Mouse (Mus musculus) embryonic facial prominence, embryonic 15.5 days (tissue): Measurements from ENCODE around the gene Mdm2. TPM values are rescaled to one million over a fixed set of nuclear protein-coding genes. Genes with fewer than 3 reads are reported as not detected.
A peak's percentile ranks its signal among the peaks of the same experiment; 100 is the strongest.
"Not testable (repeated sequence)": the region's sequence is repeated elsewhere in the genome, so short reads cannot be mapped to it uniquely, and the experiment has no call there.

ENCODE experiments used
- ATAC-seq: fragments of 200-750 bp; cut with Nextera tagmentation; 2 replicates; pipeline ENCODE4 v1.8.0; 2017; ENCODE audit warnings: low read depth, moderate TSS enrichment; ENCODE audit not compliant: insufficient number of reproducible peaks, low FRiP score, low TSS enrichment
- H3K27ac ChIP-seq: fragments of 300-500 bp; sonication (generic); replicated peaks from 2 replicates; pipeline ENCODE4 v1.5.1; 2015; ENCODE audit warnings: mild to moderate bottlenecking, inconsistent platforms
- H3K27me3 ChIP-seq: fragments of 300-500 bp; sonication (generic); 2 replicates; pipeline ENCODE4 v1.6.1; 2015; ENCODE audit warnings: inconsistent platforms
- H3K36me3 ChIP-seq: fragments of 300-500 bp; sonication (generic); 2 replicates; pipeline ENCODE4 v1.6.1; 2015; ENCODE audit warnings: mild to moderate bottlenecking, inconsistent platforms
- H3K4me1 ChIP-seq: fragments of 300-500 bp; sonication (generic); 2 replicates; pipeline ENCODE4 v1.6.1; 2015; ENCODE audit warnings: inconsistent platforms
- H3K4me2 ChIP-seq: fragments of 300-500 bp; sonication (generic); replicated peaks from 2 replicates; pipeline ENCODE4 v1.6.1; 2015; ENCODE audit warnings: mild to moderate bottlenecking, inconsistent platforms
- H3K4me3 ChIP-seq: fragments of 300-500 bp; sonication (generic); replicated peaks from 2 replicates; pipeline ENCODE4 v1.5.1; 2015; ENCODE audit warnings: mild to moderate bottlenecking, inconsistent platforms
- H3K9ac ChIP-seq: fragments of 300-500 bp; sonication (generic); 2 replicates; pipeline ENCODE4 v1.6.1; 2015; ENCODE audit warnings: inconsistent platforms
- H3K9me3 ChIP-seq: fragments of 300-500 bp; sonication (generic); replicated peaks from 2 replicates; pipeline ENCODE4 v1.6.1; 2016; ENCODE audit warnings: inconsistent platforms
- whole genome bisulfite sequencing: fragments of 180-500 bp; shearing (Covaris S2); methylation state at CpG from one replicate; pipeline ENCODE4 v1.1.7; 2015; 5-methylcytosine and 5-hydroxymethylcytosine counted together
- polyA plus RNA-seq: library from polyadenylated mRNA; unstranded; fragments of >200 nt; fragmentation: Nextera tagmentation; extraction: Ambion mirVana; gene quantifications from 2 replicates; pipeline ENCODE4 v1.2.1, GENCODE M21; 2015

Gene Mdm2
- polyA plus RNA-seq, 1 experiment from 2014 or later: 57.8 TPM

DNA sequence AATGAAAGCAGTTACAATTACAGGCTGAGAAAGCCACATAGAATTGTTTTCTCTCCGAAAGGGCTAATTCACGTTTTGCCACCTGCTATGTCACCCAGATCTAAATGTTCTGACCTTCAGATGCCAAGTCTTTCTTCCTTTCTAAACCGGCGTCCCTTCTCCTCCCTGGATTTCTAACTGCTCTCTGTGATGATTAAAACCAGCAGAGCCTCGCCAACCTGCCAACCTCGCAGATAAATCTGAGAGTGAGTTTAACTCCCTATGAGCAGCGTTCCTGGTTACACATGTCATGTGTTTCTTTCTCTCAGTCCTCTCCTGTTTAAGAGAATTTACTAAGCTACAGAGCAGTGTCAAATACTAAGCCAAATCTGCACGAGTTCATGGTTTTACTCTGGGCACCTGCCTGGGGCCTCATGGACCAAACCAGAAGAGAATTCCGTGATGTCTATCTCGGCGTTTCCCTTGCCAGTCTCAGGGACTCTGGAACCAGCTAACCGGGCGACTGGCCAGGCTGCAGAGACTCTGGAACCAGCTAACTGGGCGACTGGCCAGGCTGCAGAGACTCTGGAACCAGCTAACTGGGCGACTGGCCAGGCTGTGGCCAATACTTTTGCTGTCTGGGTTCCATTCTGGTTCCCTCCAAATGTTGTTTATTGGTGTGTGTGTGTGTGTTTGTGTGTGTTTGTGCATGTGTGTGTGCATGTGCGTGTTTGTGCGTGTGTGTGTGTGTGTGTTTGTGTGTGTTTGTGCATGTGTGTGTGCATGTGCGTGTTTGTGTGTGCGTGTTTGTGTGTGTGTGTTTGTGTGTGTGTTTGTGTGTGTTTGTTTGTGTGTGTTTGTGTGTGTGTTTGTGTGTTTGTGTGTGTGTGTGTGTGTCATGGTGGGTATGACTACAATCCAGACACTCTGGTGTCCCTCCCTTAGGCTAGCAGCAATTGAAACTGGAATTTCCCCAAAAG lies 7.9 kb upstream of the Mdm2 start:
- Histone ChIP-seq H3K27ac (peak overlapping the region; percentile 8; the same call in 1 of the 2 replicates), H3K36me3 (no peaks in the 10 kb centered on the region), H3K27me3 (no peaks in the 10 kb centered on the region), H3K4me1 (peaks cover 11% of the 10 kb centered on the region), H3K4me3 (no peak overlapping the region), H3K9ac (no peak overlapping the region), H3K4me2 (no peak overlapping the region), H3K9me3 (no peaks in the 10 kb centered on the region)
- 44% methylated on average over 19 of the region's 19 CpGs for WGBS
- ATAC-seq: no peak

- Histone ChIP-seq H3K36me3 (no peaks in the 10 kb centered on the region), H3K9ac (no peak overlapping the region), H3K9me3 (no peaks in the 10 kb centered on the region), H3K27me3 (no peaks in the 10 kb centered on the region), H3K4me1 (peaks cover 11% of the 10 kb centered on the region), H3K4me2 (no peak overlapping the region), H3K27ac (no peak overlapping the region), H3K4me3 (no peak overlapping the region)
- no peak for ATAC-seq
- WGBS: 3% methylated on average over 4 of the region's 4 CpGs
These were observed 7.0 kb upstream of the Mdm2 start for GRCm38 (mm10) chr10:117717583-117717982.

GRCm38 (mm10) chr10:117716686-117717085 lies 6.1 kb upstream of the Mdm2 start:
- Histone ChIP-seq H3K4me2 (no peak overlapping the region), H3K9me3 (no peaks in the 10 kb centered on the region), H3K36me3 (no peaks in the 10 kb centered on the region), H3K4me3 (no peak overlapping the region), H3K4me1 (peaks cover 11% of the 10 kb centered on the region), H3K27me3 (no peaks in the 10 kb centered on the region), H3K27ac (no peak overlapping the region), H3K9ac (no peak overlapping the region)
- WGBS: 82% methylated on average over 3 of the region's 3 CpGs
- no peak for ATAC-seq

DNA sequence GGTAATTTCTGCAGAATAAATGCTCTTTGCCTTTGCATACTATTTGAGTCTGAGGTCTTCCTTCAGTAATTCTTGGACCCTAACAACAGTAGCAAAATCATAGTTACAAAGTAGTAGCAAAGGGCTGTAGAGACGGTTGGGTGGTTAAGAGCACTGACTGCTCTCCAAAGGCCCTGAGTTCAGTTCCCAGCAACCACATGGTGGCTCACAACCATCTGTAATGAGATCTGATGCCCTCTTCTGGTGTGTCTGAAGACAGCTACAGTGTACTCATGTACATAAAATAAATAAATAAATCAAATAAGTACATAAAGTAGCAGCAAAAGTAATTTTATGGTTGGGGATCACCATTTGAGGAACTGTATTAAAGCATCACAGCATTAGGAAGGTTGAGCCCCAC lies 5.1 kb upstream of the Mdm2 start:
- ATAC-seq, H3K9me3 ChIP-seq, H3K36me3 ChIP-seq, H3K4me3 ChIP-seq, H3K27ac ChIP-seq, H3K27me3 ChIP-seq, H3K9ac ChIP-seq, H3K4me2 ChIP-seq: not testable (repeated sequence)
- WGBS: 82% methylated on average over 1 of the region's 1 CpGs
- H3K4me1 ChIP-seq: peaks cover 16% of the 10 kb centered on the region

GRCm38 (mm10) chr10:117714928-117715500 lies 4.5 kb upstream of the Mdm2 start:
- Histone ChIP-seq H3K4me3 (no peak overlapping the region), H3K27ac (no peak overlapping the region), H3K4me1 (peaks cover 16% of the 10 kb centered on the region), H3K4me2 (no peak overlapping the region), H3K9ac (no peak overlapping the region), H3K27me3 (no peaks in the 10 kb centered on the region), H3K36me3 (no peaks in the 10 kb centered on the region), H3K9me3 (no peaks in the 10 kb centered on the region)
- 67% methylated on average over 4 of the region's 4 CpGs for WGBS
- ATAC-seq: no peak

- 87% methylated on average over 3 of the region's 3 CpGs for WGBS
- Histone ChIP-seq H3K27me3 (no peaks in the 10 kb centered on the region), H3K36me3 (no peaks in the 10 kb centered on the region), H3K4me3 (no peak overlapping the region), H3K4me1 (peaks cover 22% of the 10 kb centered on the region), H3K9ac (no peak overlapping the region), H3K27ac (no peak overlapping the region), H3K4me2 (no peak overlapping the region), H3K9me3 (no peaks in the 10 kb centered on the region)
- ATAC-seq: no peak
These were observed 3.5 kb upstream of the Mdm2 start for GRCm38 (mm10) chr10:117714048-117714545.

DNA sequence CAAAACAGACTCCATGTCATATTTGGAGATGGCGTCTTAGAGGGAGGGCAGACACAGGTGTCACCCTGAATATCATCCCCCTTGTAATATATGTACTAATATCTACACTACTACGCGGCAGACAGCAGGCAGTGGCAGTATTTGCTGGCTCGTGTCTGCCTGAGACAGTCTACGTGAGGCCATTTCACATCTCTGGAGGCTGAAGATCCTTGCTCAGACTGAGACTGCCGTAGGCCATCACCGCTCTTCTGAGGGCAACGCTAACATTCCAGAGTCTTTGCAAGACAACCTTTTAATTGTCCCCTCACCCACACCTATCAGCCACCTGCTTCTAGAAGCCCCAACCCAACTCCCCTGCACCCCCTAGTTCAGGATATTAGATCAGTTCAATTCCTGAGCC lies 2.9 kb upstream of the Mdm2 start:
- Histone ChIP-seq H3K4me3 (no peak overlapping the region), H3K9me3 (no peaks in the 10 kb centered on the region), H3K9ac (no peak overlapping the region), H3K27ac (no peak overlapping the region), H3K4me2 (no peak overlapping the region), H3K27me3 (no peaks in the 10 kb centered on the region), H3K4me1 (peaks cover 26% of the 10 kb centered on the region), H3K36me3 (no peaks in the 10 kb centered on the region)
- ATAC-seq: no peak
- WGBS: 86% methylated on average over 8 of the region's 8 CpGs

GRCm38 (mm10) chr10:117712871-117713270 lies 2.3 kb upstream of the Mdm2 start:
- Histone ChIP-seq H3K36me3 (no peaks in the 10 kb centered on the region; the same call in 1 of the 2 replicates), H3K27ac (no peak overlapping the region), H3K4me3 (no peak overlapping the region), H3K9ac (no peak overlapping the region), H3K4me2 (no peak overlapping the region), H3K4me1 (peaks cover 21% of the 10 kb centered on the region), H3K27me3 (no peaks in the 10 kb centered on the region), H3K9me3 (no peaks in the 10 kb centered on the region)
- no peak for ATAC-seq
- WGBS: 89% methylated on average over 9 of the region's 9 CpGs

GRCm38 (mm10) chr10:117712191-117712754 lies 1.7 kb upstream of the Mdm2 start:
- H3K27me3 ChIP-seq: no peaks in the 10 kb centered on the region
- 92% methylated on average over 9 of the region's 9 CpGs for WGBS
- H3K9me3 ChIP-seq: no peaks in the 10 kb centered on the region
- H3K4me3 ChIP-seq: no peak overlapping the region
- peaks cover 15% of the 10 kb centered on the region for H3K4me1 ChIP-seq
- H3K4me2 ChIP-seq: no peak overlapping the region
- no peak for ATAC-seq
- no peak overlapping the region for H3K9ac ChIP-seq
- H3K27ac ChIP-seq: no peak overlapping the region
- peaks cover under 1% of the 10 kb centered on the region; the same call in 1 of the 2 replicates for H3K36me3 ChIP-seq

DNA sequence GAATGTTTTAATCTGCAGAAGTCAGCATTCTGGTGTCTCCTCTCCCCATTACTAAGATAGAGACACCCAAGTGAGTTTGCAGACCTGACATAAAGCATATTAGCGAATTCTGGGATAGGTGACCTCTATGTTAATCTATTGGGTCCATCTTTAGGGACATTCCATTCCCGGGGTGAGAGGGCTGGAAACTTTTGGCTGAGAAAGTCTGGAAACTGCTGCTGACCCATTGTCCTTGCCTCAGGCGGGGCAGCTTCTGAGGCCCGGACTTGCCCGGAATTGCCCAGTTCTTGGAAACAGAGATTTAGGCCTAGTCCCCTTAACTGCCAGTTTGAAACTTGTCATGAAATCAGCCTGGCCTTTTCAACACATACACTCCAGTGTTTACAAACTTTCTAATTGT lies 850 bp upstream of the Mdm2 start:
- no peak for ATAC-seq
- Histone ChIP-seq H3K4me1 (peaks cover 15% of the 10 kb centered on the region), H3K9ac (peak overlapping the region; percentile 39; the same call in 1 of the 2 replicates), H3K4me3 (peak overlapping the region; percentile 99), H3K4me2 (peak overlapping the region; percentile 59), H3K9me3 (no peaks in the 10 kb centered on the region), H3K27me3 (no peaks in the 10 kb centered on the region), H3K27ac (peak overlapping the region; percentile 84), H3K36me3 (peaks cover 9% of the 10 kb centered on the region)
- 56% methylated on average over 5 of the region's 5 CpGs for WGBS

DNA sequence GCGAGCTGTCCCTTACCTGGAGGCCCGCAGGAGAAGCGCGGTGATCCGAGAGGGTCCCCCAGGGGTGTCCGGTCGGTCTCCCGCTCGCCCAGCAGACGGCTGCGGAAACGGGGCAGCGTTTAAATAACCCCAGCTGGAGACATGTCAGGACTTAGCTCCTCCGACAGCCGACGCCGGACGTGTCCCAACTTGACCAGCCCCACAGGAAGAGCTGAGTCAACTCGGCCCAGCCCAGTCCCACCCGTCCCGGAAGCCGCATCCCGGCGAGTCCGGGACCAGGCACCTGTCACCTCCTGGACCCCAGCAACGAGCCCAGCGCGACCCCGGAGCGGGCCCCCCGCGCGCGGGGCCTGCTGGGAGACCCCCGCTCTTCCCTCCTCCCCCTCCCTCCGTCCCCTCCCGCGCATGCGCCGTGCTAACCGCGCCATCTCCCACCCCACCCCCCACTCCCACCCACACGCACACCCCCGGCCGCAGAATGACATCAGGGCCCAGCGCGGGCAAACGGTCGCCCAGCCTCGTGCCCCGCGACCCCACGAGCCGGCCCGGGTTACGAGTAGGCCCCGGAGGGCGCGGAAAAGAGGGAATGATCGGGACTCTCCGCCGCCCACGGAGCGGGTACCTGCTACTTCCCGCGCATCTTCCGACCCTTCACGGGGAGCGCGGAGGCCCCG lies 491 bp downstream of the Mdm2 start:
- H3K4me2 ChIP-seq: peak overlapping the region; percentile 59
- peaks cover 15% of the 10 kb centered on the region for H3K4me1 ChIP-seq
- peak overlapping the region; percentile 99 for H3K9ac ChIP-seq
- peak; percentile 81 for ATAC-seq
- no peaks in the 10 kb centered on the region for H3K27me3 ChIP-seq
- peak overlapping the region; percentile 97 for H3K27ac ChIP-seq
- H3K4me3 ChIP-seq: peak overlapping the region; percentile 99
- under 1% methylated on average over 63 of the region's 71 CpGs for WGBS
- H3K9me3 ChIP-seq: no peaks in the 10 kb centered on the region
- H3K36me3 ChIP-seq: peaks cover 18% of the 10 kb centered on the region
